Mouse (Mus musculus) cerebellum, adult 2 months (tissue): Measurements from ENCODE around the gene Nol8.

Experiments
- CTCF ChIP-seq: fragments of 200-500 bp; IDR thresholded peaks from 2 replicates; pipeline ENCODE4 v1.5.1; 2011; ENCODE audit warnings: low read depth, mild to moderate bottlenecking, control low read depth, low read length, moderate library complexity, borderline replicate concordance; ENCODE audit not compliant: insufficient read depth
- POLR2A ChIP-seq: fragments of 200-500 bp; IDR thresholded peaks from 2 replicates; pipeline ENCODE4 v1.6.1; 2011; ENCODE audit warnings: low read length, control low read depth, borderline replicate concordance; ENCODE audit not compliant: insufficient read depth

GRCm38 (mm10) chr13:49706032-49706690 lies 53.3 kb downstream of the Nol8 start:
- no peak for TF ChIP-seq CTCF
- no peak for TF ChIP-seq POLR2A
